Mouse (Mus musculus) heart, embryonic 12.5 days (tissue): ENCODE results near the gene 2810006K23Rik. TPM values are rescaled to one million over a fixed set of nuclear protein-coding genes. Genes with fewer than 3 reads are reported as not detected.
"Not testable (repeated sequence)": the region's sequence is repeated elsewhere in the genome, so short reads cannot be mapped to it uniquely, and the experiment has no call there.

Experiments
- ATAC-seq: fragments of 200-750 bp; cut with Nextera tagmentation; 2 replicates; pipeline ENCODE4 v1.8.0; 2017; ENCODE audit warnings: moderate TSS enrichment, moderate library complexity; ENCODE audit not compliant: insufficient number of reproducible peaks, low FRiP score
- H3K27ac ChIP-seq: fragments of 300-500 bp; sonication (generic); 2 replicates; pipeline ENCODE4 v1.5.1; 2016; ENCODE audit warnings: mild to moderate bottlenecking, moderate library complexity; ENCODE audit not compliant: poor library complexity, severe bottlenecking
- H3K27me3 ChIP-seq: fragments of 300-500 bp; sonication (generic); replicated peaks from 2 replicates; pipeline ENCODE4 v1.6.1; 2016; ENCODE audit warnings: mild to moderate bottlenecking, moderate library complexity
- H3K36me3 ChIP-seq: fragments of 300-500 bp; sonication (generic); 2 replicates; pipeline ENCODE4 v1.6.1; 2016; ENCODE audit warnings: mild to moderate bottlenecking, moderate library complexity
- H3K4me1 ChIP-seq: fragments of 300-500 bp; sonication (generic); replicated peaks from 2 replicates; pipeline ENCODE4 v1.6.1; 2016; ENCODE audit warnings: mild to moderate bottlenecking
- H3K4me2 ChIP-seq: fragments of 300-500 bp; sonication (generic); 2 replicates; pipeline ENCODE4 v1.6.1; 2016; ENCODE audit warnings: mild to moderate bottlenecking, moderate library complexity
- H3K4me3 ChIP-seq: fragments of 300-500 bp; sonication (generic); 2 replicates; pipeline ENCODE4 v1.5.1; 2016; ENCODE audit warnings: mild to moderate bottlenecking
- H3K9ac ChIP-seq: fragments of 300-500 bp; sonication (generic); 2 replicates; pipeline ENCODE4 v1.6.1; 2016; ENCODE audit warnings: mild to moderate bottlenecking, moderate library complexity
- H3K9me3 ChIP-seq: fragments of 300-500 bp; sonication (generic); replicated peaks from 2 replicates; pipeline ENCODE4 v1.6.1; 2016; ENCODE audit warnings: mild to moderate bottlenecking, moderate library complexity
- WGBS: fragments of 180-500 bp; shearing (Covaris S2); methylation state at CpG from one replicate; pipeline ENCODE4 v1.1.7; 2016; 5-methylcytosine and 5-hydroxymethylcytosine counted together
- polyA plus RNA-seq: library from polyadenylated mRNA; unstranded; fragments of >200 nt; fragmentation: Nextera tagmentation; extraction: Ambion mirVana; gene quantifications from 2 replicates; pipeline ENCODE4 v1.2.1, GENCODE M21; 2016

Gene 2810006K23Rik
- polyA plus RNA-seq, 1 experiment from 2014 or later = 19.4 TPM

DNA sequence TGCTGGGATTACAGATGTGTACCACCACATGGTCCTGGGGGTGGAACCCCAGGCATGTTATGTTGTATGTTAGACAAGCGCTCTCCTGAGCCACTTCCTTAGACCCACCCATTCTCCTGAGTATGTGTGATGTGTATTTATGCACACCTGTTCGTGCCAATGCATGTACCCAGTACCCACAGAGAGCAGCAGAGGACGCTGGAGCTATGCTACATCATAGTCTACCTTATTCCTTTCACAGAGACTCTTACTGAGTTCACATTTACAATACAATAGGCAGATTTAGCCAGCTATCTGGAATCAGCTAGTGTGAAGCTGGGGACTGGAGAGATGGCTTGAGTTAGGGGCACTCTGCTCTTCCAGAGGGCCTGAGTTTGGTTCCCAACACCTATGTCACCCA lies 28.8 kb downstream of the 2810006K23Rik start:
- H3K27me3 ChIP-seq = no peaks in the 10 kb centered on the region
- no peak overlapping the region for H3K27ac ChIP-seq
- H3K9me3 ChIP-seq = no peaks in the 10 kb centered on the region
- H3K4me2 ChIP-seq = no peak overlapping the region
- H3K9ac ChIP-seq = no peak overlapping the region
- no peak for ATAC-seq
- 42% methylated on average over 3 of the region's 3 CpGs for WGBS
- H3K4me1 ChIP-seq = peaks cover 4% of the 10 kb centered on the region
- no peaks in the 10 kb centered on the region for H3K36me3 ChIP-seq
- H3K4me3 ChIP-seq = no peak overlapping the region

DNA sequence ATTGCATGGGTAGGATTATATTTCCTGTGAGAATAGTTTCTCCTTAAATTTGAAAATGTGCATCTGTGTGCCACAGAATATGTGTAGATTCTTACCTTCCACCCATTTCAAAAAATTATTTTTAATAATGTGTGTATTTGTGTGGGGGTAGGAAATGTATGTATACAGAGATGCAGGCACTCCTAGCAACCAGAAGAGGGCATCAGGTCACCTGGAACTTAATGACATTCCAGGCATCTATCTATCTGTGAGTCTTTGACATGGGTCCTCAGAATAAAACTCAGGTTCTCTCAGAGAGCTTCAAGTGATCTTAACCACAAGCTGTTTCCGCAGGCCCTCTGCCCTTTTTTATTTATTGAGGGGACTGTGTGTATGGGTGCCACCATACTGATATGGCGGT lies 31.8 kb downstream of the 2810006K23Rik start:
- ATAC-seq = no peak
- H3K27ac ChIP-seq = no peak overlapping the region
- H3K27me3 ChIP-seq = no peaks in the 10 kb centered on the region
- WGBS = 70% methylated on average over 2 of the region's 2 CpGs
- no peaks in the 10 kb centered on the region for H3K4me1 ChIP-seq
- no peaks in the 10 kb centered on the region for H3K9me3 ChIP-seq
- H3K4me2 ChIP-seq = no peak overlapping the region
- no peak overlapping the region for H3K4me3 ChIP-seq
- H3K36me3 ChIP-seq = no peaks in the 10 kb centered on the region
- no peak overlapping the region for H3K9ac ChIP-seq

DNA sequence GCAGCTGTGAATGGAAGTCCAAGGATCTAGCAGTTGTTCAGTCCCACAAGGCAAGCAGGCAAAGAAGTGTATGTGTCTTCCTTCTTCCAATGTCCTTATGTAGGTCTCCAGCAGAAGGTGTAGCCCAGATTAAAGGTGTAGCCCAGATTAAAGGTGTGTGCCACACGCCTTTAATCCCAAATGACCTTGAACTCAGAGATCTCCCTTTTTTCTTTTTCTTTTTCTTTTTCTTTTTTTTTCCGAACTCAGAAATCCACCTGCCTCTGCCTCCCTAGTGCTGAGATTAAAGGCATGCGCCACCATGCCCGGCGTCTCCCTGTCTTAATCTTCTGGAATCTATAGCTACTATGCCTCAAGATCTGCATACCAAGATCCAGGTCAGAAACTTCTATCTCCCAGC lies 35.1 kb downstream of the 2810006K23Rik start, which contains the start of gene Cdk2ap1:
Gene Cdk2ap1 (minus strand): TSS at position 101 of the 400 bp plus-strand sequence.
- H3K9ac ChIP-seq, ATAC-seq, H3K36me3 ChIP-seq, H3K4me3 ChIP-seq, H3K4me2 ChIP-seq, H3K4me1 ChIP-seq, H3K27me3 ChIP-seq, H3K27ac ChIP-seq, H3K9me3 ChIP-seq: not testable (repeated sequence)
- 89% methylated on average over 5 of the region's 5 CpGs for WGBS

DNA sequence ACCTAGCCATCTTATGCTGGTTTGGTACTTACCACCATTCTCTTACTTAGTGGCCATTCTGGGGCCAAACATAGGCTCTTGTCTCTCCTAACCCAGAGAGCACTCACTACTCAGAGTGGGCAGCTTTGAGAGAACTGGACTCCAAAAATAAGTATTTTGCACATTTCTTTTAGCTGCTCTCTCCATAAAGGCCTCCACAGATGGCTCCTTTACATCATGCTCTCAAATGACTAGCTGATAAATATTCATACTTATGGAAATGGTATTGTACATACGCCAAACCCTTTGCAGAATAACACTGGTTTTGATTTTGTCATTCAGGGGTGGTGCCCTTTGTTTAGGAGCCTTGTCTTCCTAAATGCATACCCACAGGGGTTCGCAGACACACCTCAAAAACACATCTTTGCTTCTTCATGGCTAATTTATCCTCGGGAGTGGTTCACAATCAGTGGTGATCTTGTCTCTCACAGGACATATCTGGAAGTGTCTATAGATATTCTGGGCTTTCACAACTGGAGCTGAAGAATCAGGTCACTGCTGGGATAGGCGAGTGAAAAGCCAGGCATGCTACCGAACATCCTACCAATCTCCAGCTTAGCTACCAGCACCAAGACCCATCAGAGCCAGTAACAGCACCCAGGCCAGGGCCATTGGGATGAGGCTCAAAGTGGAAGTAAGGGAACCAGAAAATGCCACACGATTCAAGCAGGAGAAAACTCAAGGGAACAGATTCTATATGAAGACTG lies 36.5 kb downstream of the 2810006K23Rik start:
- Histone ChIP-seq H3K27me3 (no peaks in the 10 kb centered on the region), H3K4me3 (no peak overlapping the region), H3K9ac (no peak overlapping the region), H3K4me1 (no peaks in the 10 kb centered on the region), H3K9me3 (no peaks in the 10 kb centered on the region), H3K27ac (no peak overlapping the region), H3K4me2 (no peak overlapping the region), H3K36me3 (peaks cover 16% of the 10 kb centered on the region)
- WGBS = 89% methylated on average over 6 of the region's 6 CpGs
- ATAC-seq = no peak

DNA sequence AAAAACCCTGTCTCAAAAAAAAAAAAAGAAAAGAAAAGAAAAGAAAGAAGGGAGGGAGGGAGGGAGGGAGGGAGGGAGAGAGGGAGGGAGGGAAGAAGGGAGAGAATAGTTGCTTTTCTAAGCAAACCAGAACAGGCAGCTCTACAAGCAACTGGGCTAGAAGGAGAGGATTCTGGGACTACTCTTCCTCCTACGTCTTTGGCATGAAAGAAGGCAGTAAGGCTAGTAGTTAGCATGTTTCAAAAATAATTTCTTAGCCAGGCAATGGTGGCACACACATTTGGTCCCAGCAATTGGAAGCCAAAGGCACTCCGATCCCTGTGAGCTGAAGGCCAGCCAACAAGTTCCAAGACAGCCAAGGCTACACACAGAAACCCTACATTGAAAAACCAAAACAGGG lies 37.9 kb downstream of the 2810006K23Rik start:
- Histone ChIP-seq H3K36me3 (peaks cover 28% of the 10 kb centered on the region), H3K9me3 (no peaks in the 10 kb centered on the region), H3K27ac (no peak overlapping the region), H3K4me1 (no peaks in the 10 kb centered on the region), H3K4me2 (no peak overlapping the region), H3K9ac (no peak overlapping the region), H3K27me3 (no peaks in the 10 kb centered on the region), H3K4me3 (no peak overlapping the region)
- no peak for ATAC-seq
- 81% methylated on average over 2 of the region's 2 CpGs for WGBS

DNA sequence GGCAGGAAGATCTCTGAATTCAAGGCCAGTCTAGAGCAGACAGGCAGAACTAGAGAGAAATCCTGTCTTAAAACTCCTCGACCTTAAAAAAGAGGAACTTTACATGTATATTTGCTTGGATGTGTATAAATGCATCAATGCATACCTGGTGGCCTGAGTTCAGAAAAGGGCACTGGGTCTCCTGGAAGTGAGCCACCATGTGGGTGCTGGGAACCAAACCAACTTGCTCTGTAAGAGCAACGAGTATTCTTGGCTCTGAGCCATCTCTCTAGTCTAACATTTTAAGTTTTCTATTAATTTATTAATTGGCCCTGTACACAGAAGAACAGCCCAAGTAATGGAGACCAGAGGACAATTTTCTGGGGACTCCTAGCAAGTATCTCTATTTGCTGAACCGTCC lies 38.8 kb downstream of the 2810006K23Rik start:
- no peak overlapping the region for H3K9ac ChIP-seq
- no peak for ATAC-seq
- no peak overlapping the region for H3K4me3 ChIP-seq
- peaks cover 38% of the 10 kb centered on the region for H3K36me3 ChIP-seq
- H3K4me2 ChIP-seq = no peak overlapping the region
- H3K27ac ChIP-seq = no peak overlapping the region
- no peaks in the 10 kb centered on the region for H3K9me3 ChIP-seq
- WGBS = 83% methylated on average over 3 of the region's 3 CpGs
- no peaks in the 10 kb centered on the region for H3K4me1 ChIP-seq
- H3K27me3 ChIP-seq = no peaks in the 10 kb centered on the region

DNA sequence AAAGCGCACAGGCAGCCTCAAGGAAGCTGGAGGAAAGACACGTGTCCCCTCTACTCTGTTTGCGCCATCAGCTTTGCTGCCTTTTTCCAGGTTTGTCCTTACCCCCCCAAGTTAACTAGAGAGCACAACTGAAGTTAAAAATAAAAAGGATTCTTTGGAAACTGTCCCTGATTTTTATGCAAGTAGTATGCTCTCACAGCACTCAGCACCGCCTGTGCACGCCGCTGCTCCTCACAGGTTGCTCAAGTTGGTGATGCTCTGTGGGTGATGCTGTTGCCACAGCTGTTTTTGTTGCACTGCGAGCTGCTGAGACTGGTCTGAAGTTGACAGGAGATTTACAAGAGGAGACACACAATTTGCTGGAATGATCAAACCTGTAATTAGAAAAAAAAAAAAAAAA lies 46.4 kb downstream of the 2810006K23Rik start:
- Histone ChIP-seq H3K9ac (no peak overlapping the region), H3K36me3 (peaks cover 87% of the 10 kb centered on the region), H3K4me3 (no peak overlapping the region), H3K27me3 (no peaks in the 10 kb centered on the region), H3K4me2 (no peak overlapping the region), H3K9me3 (no peaks in the 10 kb centered on the region), H3K4me1 (no peaks in the 10 kb centered on the region), H3K27ac (no peak overlapping the region)
- 96% methylated on average over 7 of the region's 7 CpGs for WGBS
- no peak for ATAC-seq

DNA sequence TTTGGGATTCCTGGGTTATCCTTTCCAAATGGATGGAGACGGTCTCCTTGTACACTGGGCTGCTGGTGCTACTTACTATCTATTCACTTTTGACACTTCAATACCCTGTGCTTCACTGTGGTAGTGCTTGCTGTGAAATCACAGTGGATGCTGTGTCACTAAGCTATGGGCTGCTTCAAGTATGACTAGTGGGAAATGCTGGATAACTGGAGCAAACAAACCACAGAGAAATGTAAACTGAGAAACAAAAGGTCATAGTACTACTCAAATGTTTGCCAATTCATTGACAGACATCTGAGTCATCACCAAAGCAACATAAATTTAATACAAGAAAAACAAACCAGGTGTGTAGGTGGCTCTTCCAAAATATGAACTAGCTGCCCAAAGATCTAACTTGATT lies 48.5 kb downstream of the 2810006K23Rik start:
- no peak overlapping the region for H3K27ac ChIP-seq
- no peaks in the 10 kb centered on the region for H3K9me3 ChIP-seq
- no peaks in the 10 kb centered on the region for H3K4me1 ChIP-seq
- H3K4me3 ChIP-seq = no peak overlapping the region
- H3K9ac ChIP-seq = no peak overlapping the region
- no peak overlapping the region for H3K4me2 ChIP-seq
- peaks cover 88% of the 10 kb centered on the region for H3K36me3 ChIP-seq
- ATAC-seq = no peak
- WGBS = 95% methylated on average over 1 of the region's 1 CpGs
- no peaks in the 10 kb centered on the region for H3K27me3 ChIP-seq

DNA sequence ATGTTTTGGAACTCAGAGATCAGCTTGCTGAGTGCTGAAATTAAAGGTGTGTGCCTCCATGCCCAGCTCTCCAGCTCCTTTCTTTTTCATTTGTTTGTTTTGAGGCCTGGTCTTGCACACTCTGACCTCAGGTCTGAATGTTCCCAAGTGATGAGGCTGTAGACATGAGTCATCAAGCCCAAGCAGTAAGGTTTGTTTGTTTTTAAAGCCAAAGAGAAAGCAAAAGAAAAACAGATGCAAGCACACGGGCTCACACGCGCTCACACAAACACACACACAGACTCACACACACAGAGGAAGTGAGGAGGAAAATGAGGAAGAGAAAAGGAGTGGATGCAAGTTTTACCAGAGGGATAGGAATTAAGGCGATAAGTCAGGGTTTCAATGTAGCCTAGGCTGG lies 49.3 kb downstream of the 2810006K23Rik start:
- H3K4me1 ChIP-seq = no peaks in the 10 kb centered on the region
- WGBS = 90% methylated on average over 4 of the region's 4 CpGs
- no peak overlapping the region for H3K27ac ChIP-seq
- no peaks in the 10 kb centered on the region for H3K27me3 ChIP-seq
- no peaks in the 10 kb centered on the region for H3K9me3 ChIP-seq
- no peak overlapping the region for H3K9ac ChIP-seq
- no peak overlapping the region for H3K4me3 ChIP-seq
- no peak overlapping the region for H3K4me2 ChIP-seq
- ATAC-seq = no peak
- H3K36me3 ChIP-seq = peaks cover 87% of the 10 kb centered on the region

DNA sequence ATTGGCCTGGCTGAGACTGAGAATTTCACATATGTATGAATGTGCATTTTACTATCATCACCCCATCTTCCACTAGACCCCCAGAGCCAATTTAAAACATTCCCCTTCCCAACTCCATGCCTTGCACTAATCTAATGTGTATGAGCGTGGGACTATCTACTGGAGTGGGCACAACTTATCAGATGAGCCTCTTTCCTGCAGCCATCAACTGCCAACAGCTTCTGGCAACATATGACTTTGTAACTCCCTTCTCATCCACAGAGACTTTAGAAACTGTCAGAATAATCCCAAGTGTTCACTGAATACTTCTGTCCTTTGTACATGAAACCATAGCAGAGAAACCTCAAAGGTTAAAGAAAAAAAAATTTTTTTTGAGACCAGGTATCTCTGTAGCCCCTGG lies 52.2 kb downstream of the 2810006K23Rik start:
- Histone ChIP-seq H3K4me1 (no peaks in the 10 kb centered on the region), H3K9me3 (no peaks in the 10 kb centered on the region), H3K4me3 (no peak overlapping the region), H3K27me3 (no peaks in the 10 kb centered on the region), H3K36me3 (peaks cover 91% of the 10 kb centered on the region), H3K9ac (no peak overlapping the region), H3K4me2 (no peak overlapping the region), H3K27ac (no peak overlapping the region)
- 78% methylated on average over 1 of the region's 1 CpGs for WGBS
- no peak for ATAC-seq

DNA sequence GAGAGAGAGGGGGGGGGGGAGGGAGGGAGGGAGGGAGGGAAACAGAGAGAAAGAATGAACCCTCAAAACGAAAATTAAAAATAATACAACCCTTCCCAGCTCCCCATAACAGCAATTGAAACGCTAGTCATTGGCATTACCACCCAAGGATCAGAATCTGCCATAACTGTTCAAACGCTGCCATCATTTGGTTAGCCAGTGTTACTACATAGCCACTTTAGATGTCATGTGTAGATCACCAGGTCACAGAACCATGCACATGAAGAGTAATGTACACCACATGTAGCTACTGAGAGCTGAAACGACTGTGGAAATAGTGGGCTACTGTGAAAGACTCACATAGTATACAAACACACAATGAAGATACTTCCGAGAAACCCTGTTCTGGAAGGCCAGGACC lies 60.0 kb downstream of the 2810006K23Rik start:
- H3K27me3 ChIP-seq = no peaks in the 10 kb centered on the region
- no peak for ATAC-seq
- no peaks in the 10 kb centered on the region for H3K9me3 ChIP-seq
- no peak overlapping the region for H3K27ac ChIP-seq
- H3K4me3 ChIP-seq = no peak overlapping the region
- no peak overlapping the region for H3K9ac ChIP-seq
- no peaks in the 10 kb centered on the region for H3K4me1 ChIP-seq
- WGBS = 87% methylated on average over 5 of the region's 5 CpGs
- H3K36me3 ChIP-seq = peaks cover 83% of the 10 kb centered on the region
- H3K4me2 ChIP-seq = no peak overlapping the region
